Mouse (Mus musculus) spleen, postnatal 4 days (tissue): ENCODE measurements around the gene Smarca2.

Source experiments
- DNase-seq, 2 experiments: peaks; one replicate each; pipeline ENCODE4 v3.0.0; 2022; ENCODE audit warnings: low spot score in 2 of 2

The Smarca2 gene

GRCm38 (mm10) chr19:26604755-26605300 is at the start of gene Smarca2:
Gene Smarca2 (plus strand): TSS chr19:26605050.
- DNase-seq = peak; percentile 90 to 94

- no peak for DNase-seq
Observed at GRCm38 (mm10) chr19:26564850-26565249, 40.0 kb upstream of the Smarca2 start.

- DNase-seq = no peak
Observed at GRCm38 (mm10) chr19:26566109-26566508, 38.7 kb upstream of the Smarca2 start.

GRCm38 (mm10) chr19:26568236-26568635 is 36.6 kb upstream of the Smarca2 start:
- DNase-seq = no peak

- DNase-seq = no peak
Observed at GRCm38 (mm10) chr19:26568941-26569340, 35.9 kb upstream of the Smarca2 start.

- no peak for DNase-seq
Observed at GRCm38 (mm10) chr19:26569461-26569860, 35.4 kb upstream of the Smarca2 start.

GRCm38 (mm10) chr19:26579645-26580044 is 25.2 kb upstream of the Smarca2 start:
- no peak for DNase-seq

- no peak for DNase-seq
Observed at GRCm38 (mm10) chr19:26580061-26580460, 24.8 kb upstream of the Smarca2 start.

GRCm38 (mm10) chr19:26594661-26595060 is 10.2 kb upstream of the Smarca2 start:
- no peak for DNase-seq

GRCm38 (mm10) chr19:26601459-26601858 is 3.4 kb upstream of the Smarca2 start:
- DNase-seq = no peak

GRCm38 (mm10) chr19:26603296-26603860 is 1.5 kb upstream of the Smarca2 start:
- no peak for DNase-seq

GRCm38 (mm10) chr19:26603906-26604754 is 720 bp upstream of the Smarca2 start:
- no peak for DNase-seq

GRCm38 (mm10) chr19:26605438-26606320 is 829 bp downstream of the Smarca2 start:
- DNase-seq = peak; percentile 33 to 75

GRCm38 (mm10) chr19:26606321-26607155 is 1.7 kb downstream of the Smarca2 start:
- DNase-seq = peak; percentile 65 to 84

- peak; percentile 64 to 84 for DNase-seq
Observed at GRCm38 (mm10) chr19:26607156-26607536, 2.3 kb downstream of the Smarca2 start.

- DNase-seq = no peak
Observed at GRCm38 (mm10) chr19:26607551-26608433, 2.9 kb downstream of the Smarca2 start.

- DNase-seq = no peak
Observed at GRCm38 (mm10) chr19:26608434-26608812, 3.6 kb downstream of the Smarca2 start.

- DNase-seq = no peak
Observed at GRCm38 (mm10) chr19:26609637-26610036, 4.8 kb downstream of the Smarca2 start.

GRCm38 (mm10) chr19:26612995-26613394 is 8.1 kb downstream of the Smarca2 start:
- no peak for DNase-seq

- no peak for DNase-seq
Observed at GRCm38 (mm10) chr19:26613665-26614064, 8.8 kb downstream of the Smarca2 start.
